Mouse (Mus musculus) midbrain, embryonic 14.5 days (tissue): Measurements from ENCODE around the gene Stim1. TPM values are rescaled to one million over a fixed set of nuclear protein-coding genes. Genes with fewer than 3 reads are reported as not detected.

ENCODE experiments used
- ATAC-seq: fragments of 200-750 bp; cut with Nextera tagmentation; 2 replicates; pipeline ENCODE4 v1.8.0; 2017; ENCODE audit warnings: moderate number of reproducible peaks, moderate library complexity; ENCODE audit not compliant: low FRiP score, low TSS enrichment
- DNase-seq: peaks from one replicate; pipeline ENCODE4 v3.0.0-alpha.2; 2015
- H3K27ac ChIP-seq: fragments of 300-500 bp; sonication (generic); replicated peaks from 2 replicates; pipeline ENCODE4 v1.5.1; 2014; ENCODE audit warnings: mild to moderate bottlenecking, low read depth, low read length, moderate library complexity
- H3K27me3 ChIP-seq: fragments of 300-500 bp; sonication (generic); 2 replicates; pipeline ENCODE4 v1.6.1; 2014; ENCODE audit warnings: low read length, control low read depth, mixed read lengths; ENCODE audit not compliant: control insufficient read depth, insufficient read depth
- H3K36me3 ChIP-seq: fragments of 300-500 bp; sonication (generic); 2 replicates; pipeline ENCODE4 v1.6.1; 2014; ENCODE audit warnings: low read length, control low read depth; ENCODE audit not compliant: control insufficient read depth, insufficient read depth
- H3K4me1 ChIP-seq: fragments of 300-500 bp; sonication (generic); 2 replicates; pipeline ENCODE4 v1.6.1; 2014; ENCODE audit warnings: mild to moderate bottlenecking, antibody characterized with exemption, low read length, control low read depth; ENCODE audit not compliant: control insufficient read depth, insufficient read depth
- H3K4me2 ChIP-seq: fragments of 300-500 bp; sonication (generic); 2 replicates; pipeline ENCODE4 v1.6.1; 2014; ENCODE audit warnings: mild to moderate bottlenecking, low read length, moderate library complexity
- H3K4me3 ChIP-seq: fragments of 300-500 bp; sonication (generic); replicated peaks from 2 replicates; pipeline ENCODE4 v1.5.1; 2014; ENCODE audit warnings: low read depth, low read length
- H3K9ac ChIP-seq: fragments of 300-500 bp; sonication (generic); replicated peaks from 2 replicates; pipeline ENCODE4 v1.6.1; 2014; ENCODE audit warnings: mild to moderate bottlenecking, low read length, moderate library complexity
- H3K9me3 ChIP-seq: fragments of 300-500 bp; sonication (generic); 2 replicates; pipeline ENCODE4 v1.6.1; 2016; ENCODE audit warnings: low read length, control low read depth, mixed read lengths; ENCODE audit not compliant: control insufficient read depth
- WGBS: fragments of 180-500 bp; shearing (Covaris S2); extraction: QIAGEN DNeasy Blood & Tissue Kit; methylation state at CpG from one replicate; pipeline ENCODE4 v1.1.7; 2014; 5-methylcytosine and 5-hydroxymethylcytosine counted together
- polyA plus RNA-seq: library from polyadenylated mRNA; unstranded; fragments of >200 nt; fragmentation: Nextera tagmentation; extraction: Ambion mirVana; gene quantifications from 2 replicates; pipeline ENCODE4 v1.2.1, GENCODE M21; 2014

The Stim1 gene
- polyA plus RNA-seq, 1 experiment from 2014 or later, result 11.3 TPM

- no peak overlapping the region for H3K4me3 ChIP-seq
- no peaks in the 10 kb centered on the region for H3K36me3 ChIP-seq
- 0 out of 2 replicates have a peak, but pooled peaks cover 5% of the 10 kb centered on the region for H3K4me1 ChIP-seq
- H3K9me3 ChIP-seq, result no peaks in the 10 kb centered on the region
- no peak overlapping the region for H3K27ac ChIP-seq
- no peak for DNase-seq
- no peaks in the 10 kb centered on the region for H3K27me3 ChIP-seq
- H3K9ac ChIP-seq, result no peak overlapping the region
- no peak for ATAC-seq
- H3K4me2 ChIP-seq, result no peak overlapping the region
- WGBS, result 57% methylated on average over 12 of the region's 12 CpGs
These were observed 20.4 kb upstream of the Stim1 start for GRCm38 (mm10) chr7:102246956-102247797.

GRCm38 (mm10) chr7:102248691-102249404 is 18.8 kb upstream of the Stim1 start:
- ATAC-seq (no peak), DNase-seq (no peak)
- H3K9ac ChIP-seq, result no peak overlapping the region
- H3K36me3 ChIP-seq, result no peaks in the 10 kb centered on the region
- H3K9me3 ChIP-seq, result no peaks in the 10 kb centered on the region
- no peak overlapping the region for H3K27ac ChIP-seq
- peak overlapping the region; percentile 96 for H3K4me2 ChIP-seq
- peak overlapping the region; percentile 67 for H3K4me3 ChIP-seq
- WGBS, result 29% methylated on average over 16 of the region's 16 CpGs
- H3K27me3 ChIP-seq, result no peaks in the 10 kb centered on the region
- 0 out of 2 replicates have a peak, but pooled peaks cover 5% of the 10 kb centered on the region for H3K4me1 ChIP-seq

- no peaks in the 10 kb centered on the region for H3K9me3 ChIP-seq
- 0 out of 2 replicates have a peak, but pooled peaks cover 5% of the 10 kb centered on the region for H3K4me1 ChIP-seq
- ATAC-seq (peak; percentile 35; the same call in 1 of the 2 replicates), DNase-seq (peak; percentile 52)
- peak overlapping the region; percentile 74 for H3K27ac ChIP-seq
- peak overlapping the region; percentile 67 for H3K4me3 ChIP-seq
- no peaks in the 10 kb centered on the region for H3K36me3 ChIP-seq
- peak overlapping the region; percentile 74 for H3K9ac ChIP-seq
- H3K27me3 ChIP-seq, result no peaks in the 10 kb centered on the region
- WGBS, result 0% methylated on average over 23 of the region's 23 CpGs
- H3K4me2 ChIP-seq, result peak overlapping the region; percentile 96
These were observed 18.1 kb upstream of the Stim1 start for GRCm38 (mm10) chr7:102249531-102249895.

GRCm38 (mm10) chr7:102249896-102250630 is 17.5 kb upstream of the Stim1 start:
- Histone ChIP-seq H3K9ac (peak overlapping the region; percentile 74), H3K4me1 (0 out of 2 replicates have a peak, but pooled peaks cover 5% of the 10 kb centered on the region), H3K4me3 (peak overlapping the region; percentile 67), H3K27ac (peak overlapping the region; percentile 74), H3K36me3 (no peaks in the 10 kb centered on the region), H3K4me2 (peak overlapping the region; percentile 96), H3K27me3 (no peaks in the 10 kb centered on the region), H3K9me3 (no peaks in the 10 kb centered on the region)
- WGBS, result under 1% methylated on average over 49 of the region's 49 CpGs
- ATAC-seq (peak; percentile 75), DNase-seq (peak; percentile 74)

- DNase-seq, result peak; percentile 87
- H3K27me3 ChIP-seq, result no peaks in the 10 kb centered on the region
- peak overlapping the region; percentile 67 for H3K4me3 ChIP-seq
- H3K36me3 ChIP-seq, result no peaks in the 10 kb centered on the region
- peak overlapping the region; percentile 96 for H3K4me2 ChIP-seq
- peak overlapping the region; percentile 74 for H3K9ac ChIP-seq
- H3K9me3 ChIP-seq, result no peaks in the 10 kb centered on the region
- 0 out of 2 replicates have a peak, but pooled peaks cover 5% of the 10 kb centered on the region for H3K4me1 ChIP-seq
- ATAC-seq, result peak; percentile 69
- peak overlapping the region; percentile 74 for H3K27ac ChIP-seq
- WGBS, result 1% methylated on average over 33 of the region's 33 CpGs
These were observed 16.9 kb upstream of the Stim1 start for GRCm38 (mm10) chr7:102250631-102251214.

GRCm38 (mm10) chr7:102253631-102254030 is 14.0 kb upstream of the Stim1 start:
- Histone ChIP-seq H3K36me3 (no peaks in the 10 kb centered on the region), H3K4me2 (no peak overlapping the region), H3K9ac (no peak overlapping the region), H3K4me1 (0 out of 2 replicates have a peak, but pooled peaks cover 5% of the 10 kb centered on the region), H3K27me3 (no peaks in the 10 kb centered on the region), H3K4me3 (no peak overlapping the region), H3K9me3 (no peaks in the 10 kb centered on the region), H3K27ac (no peak overlapping the region)
- no peak for ATAC-seq
- DNase-seq, result no peak
- 91% methylated on average over 1 of the region's 1 CpGs for WGBS

- Histone ChIP-seq H3K9ac (no peak within 1 kb of the TSS), H3K4me2 (no peak within 1 kb of the TSS), H3K36me3 (no peaks in the 10 kb centered on the region), H3K27ac (no peak within 1 kb of the TSS), H3K4me3 (no peak within 1 kb of the TSS), H3K9me3 (no peaks in the 10 kb centered on the region), H3K4me1 (0 out of 2 replicates have a peak, but pooled peaks cover 3% of the 10 kb centered on the region), H3K27me3 (no peaks in the 10 kb centered on the region)
- DNase-seq (no peak), ATAC-seq (no peak)
- WGBS, result 85% methylated on average over 3 of the region's 3 CpGs
These were observed 11.7 kb upstream of the Stim1 start, which contains the start of gene Rhog for GRCm38 (mm10) chr7:102255954-102256353. Gene Rhog (minus strand): TSS chr7:102256054.

- Histone ChIP-seq H3K4me3 (no peak overlapping the region), H3K36me3 (no peaks in the 10 kb centered on the region), H3K4me2 (no peak overlapping the region), H3K27ac (no peak overlapping the region), H3K9me3 (no peaks in the 10 kb centered on the region), H3K9ac (no peak overlapping the region), H3K4me1 (no peaks in the 10 kb centered on the region), H3K27me3 (no peaks in the 10 kb centered on the region)
- whole genome bisulfite sequencing, result 84% methylated on average over 3 of the region's 3 CpGs
- no peak for DNase-seq
- no peak for ATAC-seq
These were observed 11.0 kb upstream of the Stim1 start for GRCm38 (mm10) chr7:102256636-102257035.
